Mouse (Mus musculus) heart, adult 18-20 months (tissue): ENCODE measurements around the gene Cst12. TPM values are rescaled to one million over a fixed set of nuclear protein-coding genes. Genes with fewer than 3 reads are reported as not detected.
"Not testable (repeated sequence)": the region's sequence is repeated elsewhere in the genome, so short reads cannot be mapped to it uniquely, and the experiment has no call there.

ENCODE experiments used
- DNase-seq, 2 experiments: peaks; one replicate each; pipeline ENCODE4 v3.0.0; 2021 to 2022; ENCODE audit warnings: mixed read lengths in 1 of 2
- long read RNA-seq, 2 experiments: library from polyadenylated mRNA; stranded (forward); transcript quantifications; one replicate each; pipeline ENCODE4 v2.0.0; 2021
- total RNA-seq, 2 experiments: library from RNA; stranded (reverse); gene quantifications; 2 replicates each; pipeline ENCODE4 v1.2.3; 2021

Cst12 gene
- under 1 TPM; 0.55 to 0.98 TPM for total RNA-seq
- long read RNA-seq, experiment 1 = 0 reads
- long read RNA-seq, experiment 2 = 0 reads

- no peak for DNase-seq
These were observed at the start of gene Cst12 for GRCm38 (mm10) chr2:148789142-148789541. Cst12 (plus strand) TSS chr2:148789361.

GRCm38 (mm10) chr2:148743001-148743400 lies 46.2 kb upstream of the Cst12 start:
- no peak for DNase-seq

- no peak for DNase-seq
These were observed 45.2 kb upstream of the Cst12 start for GRCm38 (mm10) chr2:148743846-148744407.

GRCm38 (mm10) chr2:148750058-148750457 lies 39.1 kb upstream of the Cst12 start, which contains the start of gene Cstl1:
Cstl1 (plus strand) TSS chr2:148750358.
- DNase-seq = no peak

- DNase-seq = peak; percentile 77 to 86
These were observed 37.0 kb upstream of the Cst12 start for GRCm38 (mm10) chr2:148751893-148752813.

- no peak for DNase-seq
These were observed 34.8 kb upstream of the Cst12 start for GRCm38 (mm10) chr2:148754310-148754846.

GRCm38 (mm10) chr2:148763648-148764388 lies 25.3 kb upstream of the Cst12 start:
- no peak for DNase-seq

GRCm38 (mm10) chr2:148771397-148771796 lies 17.8 kb upstream of the Cst12 start, which contains the start of gene Cst11:
Cst11 (minus strand) TSS chr2:148771497.
- not testable (repeated sequence) for DNase-seq

GRCm38 (mm10) chr2:148781709-148782108 lies 7.5 kb upstream of the Cst12 start, which contains the start of gene 8030411F24Rik:
8030411F24Rik (plus strand) TSS chr2:148782009.
- no peak for DNase-seq

GRCm38 (mm10) chr2:148798485-148798884 lies 9.3 kb downstream of the Cst12 start, which contains the start of gene Cst8:
Cst8 (plus strand) TSS chr2:148798785.
- no peak for DNase-seq

GRCm38 (mm10) chr2:148801491-148801921 lies 12.3 kb downstream of the Cst12 start:
- peak; percentile 4 to 7 for DNase-seq

- no peak for DNase-seq
These were observed 17.5 kb downstream of the Cst12 start for GRCm38 (mm10) chr2:148806696-148807095.

- DNase-seq = no peak
These were observed 30.7 kb downstream of the Cst12 start, which contains the start of gene Cst13 for GRCm38 (mm10) chr2:148819909-148820308. Cst13 (plus strand) TSS chr2:148820081.

GRCm38 (mm10) chr2:148825986-148826385 lies 36.8 kb downstream of the Cst12 start:
- no peak for DNase-seq

GRCm38 (mm10) chr2:148834912-148835311 lies 45.8 kb downstream of the Cst12 start, which contains the start of gene Cst9:
Cst9 (plus strand) TSS chr2:148835147.
- no peak for DNase-seq

GRCm38 (mm10) chr2:148838075-148838777 lies 49.1 kb downstream of the Cst12 start:
- DNase-seq = no peak

GRCm38 (mm10) chr2:148839224-148839623 lies 50.1 kb downstream of the Cst12 start:
- no peak for DNase-seq
